Mouse (Mus musculus) limb, embryonic 14.5 days (tissue): ENCODE data around the gene Pacs1. TPM values are rescaled to one million over a fixed set of nuclear protein-coding genes. Genes with fewer than 3 reads are reported as not detected.
A peak's percentile ranks its signal among the peaks of the same experiment; 100 is the strongest.

Experiments used
- ATAC-seq: fragments of 200-750 bp; cut with Nextera tagmentation; 2 replicates; pipeline ENCODE4 v1.8.0; 2017; ENCODE audit warnings: low read depth, moderate number of reproducible peaks, moderate TSS enrichment; ENCODE audit not compliant: low FRiP score
- DNase-seq: peaks from one replicate; pipeline ENCODE4 v3.0.0-alpha.2; 2015; ENCODE audit warnings: low spot score
- H3K27ac ChIP-seq: fragments of 300-500 bp; sonication (generic); replicated peaks from 2 replicates; pipeline ENCODE4 v1.5.1; 2014; ENCODE audit warnings: low read depth, mild to moderate bottlenecking, low read length, moderate library complexity, mixed read lengths
- H3K27me3 ChIP-seq: fragments of 300-500 bp; sonication (generic); 2 replicates; pipeline ENCODE4 v1.6.1; 2014; ENCODE audit warnings: low read length, mixed read lengths; ENCODE audit not compliant: control insufficient read depth, insufficient read depth
- H3K36me3 ChIP-seq: fragments of 300-500 bp; sonication (generic); 2 replicates; pipeline ENCODE4 v1.6.1; 2014; ENCODE audit warnings: mild to moderate bottlenecking, low read length, moderate library complexity, mixed read lengths; ENCODE audit not compliant: control insufficient read depth, insufficient read depth
- H3K4me1 ChIP-seq: fragments of 300-500 bp; sonication (generic); 2 replicates; pipeline ENCODE4 v1.6.1; 2014; ENCODE audit warnings: antibody characterized with exemption, low read length, mixed read lengths; ENCODE audit not compliant: control insufficient read depth, insufficient read depth
- H3K4me2 ChIP-seq: fragments of 300-500 bp; sonication (generic); replicated peaks from 2 replicates; pipeline ENCODE4 v1.6.1; 2014; ENCODE audit warnings: low read depth, mild to moderate bottlenecking, low read length, moderate library complexity; ENCODE audit not compliant: severe bottlenecking
- H3K4me3 ChIP-seq: fragments of 300-500 bp; sonication (generic); replicated peaks from 2 replicates; pipeline ENCODE4 v1.5.1; 2014; ENCODE audit warnings: low read length
- H3K9ac ChIP-seq: fragments of 300-500 bp; sonication (generic); 2 replicates; pipeline ENCODE4 v1.6.1; 2014; ENCODE audit warnings: mild to moderate bottlenecking, low read depth, low read length, moderate library complexity; ENCODE audit not compliant: severe bottlenecking
- H3K9me3 ChIP-seq: fragments of 300-500 bp; sonication (generic); 2 replicates; pipeline ENCODE4 v1.6.1; 2016; ENCODE audit warnings: low read length; ENCODE audit not compliant: control insufficient read depth
- POLR2A ChIP-seq: fragments of 200-500 bp; IDR thresholded peaks from 2 replicates; pipeline ENCODE4 v1.8.0; 2012; ENCODE audit warnings: inconsistent platforms, mild to moderate bottlenecking, moderate library complexity, borderline replicate concordance; ENCODE audit not compliant: insufficient read depth, insufficient read length; ENCODE audit errors: extremely low read depth
- WGBS: fragments of 180-500 bp; shearing (Covaris S2); extraction: QIAGEN DNeasy Blood & Tissue Kit; methylation state at CpG from one replicate; pipeline ENCODE4 v1.1.7; 2014; 5-methylcytosine and 5-hydroxymethylcytosine counted together
- microRNA-seq: library from miRNA; unstranded; fragments of <30 nt; microRNA quantifications from one replicate; pipeline ENCODE4, GENCODE M21; 2016
- polyA plus RNA-seq, 2 experiments: library from polyadenylated mRNA; depleted of rRNA in 1 of 2; stranded (reverse) in 1 of 2; unstranded in 1 of 2; fragments of >200 nt; fragmentation: Nextera tagmentation in 1 of 2; extraction: Ambion mirVana in 1 of 2; gene quantifications; 2 replicates each; pipeline versions ENCODE4 v1.2.1 to v1.2.3; 2012 to 2014

Gene Pacs1
- polyA plus RNA-seq, 2 experiments: 30.7 to 42.0 TPM

DNA sequence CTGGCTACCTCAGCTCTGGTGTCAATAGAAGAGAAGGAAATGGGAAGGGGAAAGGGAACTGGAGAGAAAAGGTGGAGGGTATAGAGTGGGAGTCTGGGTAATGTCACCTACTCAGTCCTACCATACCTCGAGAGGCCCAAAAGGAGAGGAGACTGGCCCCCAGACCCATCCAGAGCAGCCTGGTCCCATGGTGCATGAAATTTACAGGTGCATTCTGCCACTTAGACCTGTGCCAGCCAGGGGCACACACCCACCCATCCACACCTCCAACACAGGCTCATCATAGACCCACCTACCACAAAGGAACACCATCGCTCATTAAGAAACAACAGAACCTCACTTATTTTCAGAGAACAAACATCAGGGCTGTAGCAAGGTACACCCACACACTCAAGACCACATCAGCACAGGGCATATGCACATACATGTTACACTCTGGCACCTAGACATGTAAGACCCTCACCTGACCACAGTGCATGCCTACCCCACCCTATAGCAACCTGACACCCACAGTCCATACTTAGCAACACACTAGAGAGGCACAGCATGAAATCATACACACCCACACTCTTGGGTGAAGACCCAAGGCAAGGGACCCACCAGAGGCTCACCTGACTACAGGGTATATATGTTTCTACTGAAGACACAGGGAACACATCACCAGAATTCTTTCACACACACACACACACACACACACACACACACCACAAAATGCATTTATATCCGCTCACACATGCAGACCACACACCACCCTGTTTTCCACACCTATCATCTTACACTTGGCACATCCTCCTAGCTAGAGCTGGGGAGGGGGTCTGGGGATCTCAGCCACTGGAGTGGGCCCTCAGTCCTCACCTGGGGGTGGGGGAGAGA lies 188.7 kb downstream of the Pacs1 start:
- 56% methylated on average over 3 of the region's 3 CpGs for WGBS
- Histone ChIP-seq H3K27ac (no peak overlapping the region), H3K4me3 (peak overlapping the region; percentile 42; the same call in 1 of the 2 replicates), H3K27me3 (peaks cover 58% of the 10 kb centered on the region), H3K9ac (no peak overlapping the region), H3K4me2 (no peak overlapping the region), H3K9me3 (no peaks in the 10 kb centered on the region), H3K36me3 (0 out of 2 replicates have a peak, but pooled peaks cover under 1% of the 10 kb centered on the region), H3K4me1 (peaks cover 10% of the 10 kb centered on the region)
- ATAC-seq: no peak
- no peak for DNase-seq
- TF ChIP-seq POLR2A: no peak

Small RNA genes within 50 kb of the gene (microRNA-seq; reads per million reads assigned to microRNA genes)
- gene Gm27468: not detected

Other genes starting within 250 kb of the Pacs1 start
- gene Slc29a2, start 249.3 kb downstream of the Pacs1 start, polyA plus RNA-seq (2012; rRNA removed): 15.7 and 25.5 TPM in 2 replicates
- 3.7 and 5.0 TPM in 2 replicates for gene Slc29a2, start 249.3 kb downstream of the Pacs1 start, polyA plus RNA-seq (2014; fragmentation: Nextera tagmentation; extraction: Ambion mirVana)
- gene B4gat1, start 234.3 kb downstream of the Pacs1 start, polyA plus RNA-seq (2012; rRNA removed): 31.3 and 46.6 TPM in 2 replicates
- gene B4gat1, start 234.3 kb downstream of the Pacs1 start, polyA plus RNA-seq (2014; fragmentation: Nextera tagmentation; extraction: Ambion mirVana): 43.7 and 45.2 TPM in 2 replicates
- gene AC124502.3, start 234.2 kb downstream of the Pacs1 start, polyA plus RNA-seq (2012; rRNA removed): 1.3 and 2.5 TPM in 2 replicates
- 0.84 and 1.7 TPM in 2 replicates for gene AC124502.3, start 234.2 kb downstream of the Pacs1 start, polyA plus RNA-seq (2014; fragmentation: Nextera tagmentation; extraction: Ambion mirVana)
- gene Brms1, start 231.8 kb downstream of the Pacs1 start, polyA plus RNA-seq (2012; rRNA removed): 30.2 TPM in 2 replicates
- 38.1 and 38.9 TPM in 2 replicates for gene Brms1, start 231.8 kb downstream of the Pacs1 start, polyA plus RNA-seq (2014; fragmentation: Nextera tagmentation; extraction: Ambion mirVana)
- gene Rin1, start 222.6 kb downstream of the Pacs1 start, polyA plus RNA-seq (2012; rRNA removed): 4.9 and 6.1 TPM in 2 replicates
- gene Rin1, start 222.6 kb downstream of the Pacs1 start, polyA plus RNA-seq (2014; fragmentation: Nextera tagmentation; extraction: Ambion mirVana): 2.5 and 2.6 TPM in 2 replicates
- 97.5 and 115 TPM in 2 replicates for gene Cd248, start 205.0 kb downstream of the Pacs1 start, polyA plus RNA-seq (2012; rRNA removed)
- 123 and 127 TPM in 2 replicates for gene Cd248, start 205.0 kb downstream of the Pacs1 start, polyA plus RNA-seq (2014; fragmentation: Nextera tagmentation; extraction: Ambion mirVana)
- gene Tmem151a, start 187.6 kb downstream of the Pacs1 start, polyA plus RNA-seq (2012; rRNA removed): 0.96 and 1.4 TPM in 2 replicates
- 1.8 and 2.1 TPM in 2 replicates for gene Tmem151a, start 187.6 kb downstream of the Pacs1 start, polyA plus RNA-seq (2014; fragmentation: Nextera tagmentation; extraction: Ambion mirVana)
- gene Yif1a, start 184.6 kb downstream of the Pacs1 start, polyA plus RNA-seq (2012; rRNA removed): 121 and 130 TPM in 2 replicates
- gene Yif1a, start 184.6 kb downstream of the Pacs1 start, polyA plus RNA-seq (2014; fragmentation: Nextera tagmentation; extraction: Ambion mirVana): 129 and 144 TPM in 2 replicates
- 40.8 and 60.9 TPM in 2 replicates for gene Cnih2, start 174.6 kb downstream of the Pacs1 start, polyA plus RNA-seq (2012; rRNA removed)
- gene Cnih2, start 174.6 kb downstream of the Pacs1 start, polyA plus RNA-seq (2014; fragmentation: Nextera tagmentation; extraction: Ambion mirVana): 40.5 and 45.1 TPM in 2 replicates
- gene Rab1b, start 166.0 kb downstream of the Pacs1 start, polyA plus RNA-seq (2012; rRNA removed): 192 and 235 TPM in 2 replicates
- 249 and 255 TPM in 2 replicates for gene Rab1b, start 166.0 kb downstream of the Pacs1 start, polyA plus RNA-seq (2014; fragmentation: Nextera tagmentation; extraction: Ambion mirVana)
- 45.8 and 54.0 TPM in 2 replicates for gene Klc2, start 154.6 kb downstream of the Pacs1 start, polyA plus RNA-seq (2012; rRNA removed)
- 14.9 and 16.3 TPM in 2 replicates for gene Klc2, start 154.6 kb downstream of the Pacs1 start, polyA plus RNA-seq (2014; fragmentation: Nextera tagmentation; extraction: Ambion mirVana)
- 173 and 174 TPM in 2 replicates for gene Sf3b2, start 22.3 kb upstream of the Pacs1 start, polyA plus RNA-seq (2012; rRNA removed)
- gene Sf3b2, start 22.3 kb upstream of the Pacs1 start, polyA plus RNA-seq (2014; fragmentation: Nextera tagmentation; extraction: Ambion mirVana): 289 and 335 TPM in 2 replicates
- 7.1 and 10.8 TPM in 2 replicates for gene Gal3st3, start 25.2 kb upstream of the Pacs1 start, polyA plus RNA-seq (2012; rRNA removed)
- 5.0 and 7.4 TPM in 2 replicates for gene Gal3st3, start 25.2 kb upstream of the Pacs1 start, polyA plus RNA-seq (2014; fragmentation: Nextera tagmentation; extraction: Ambion mirVana)
- gene Catsper1, start 62.6 kb upstream of the Pacs1 start, polyA plus RNA-seq (2012; rRNA removed): not detected in 2 replicates
- not detected in 2 replicates for gene Catsper1, start 62.6 kb upstream of the Pacs1 start, polyA plus RNA-seq (2014; fragmentation: Nextera tagmentation; extraction: Ambion mirVana)
- gene Cst6, start 76.5 kb upstream of the Pacs1 start, polyA plus RNA-seq (2012; rRNA removed): 1.6 and 3.0 TPM in 2 replicates
- gene Cst6, start 76.5 kb upstream of the Pacs1 start, polyA plus RNA-seq (2014; fragmentation: Nextera tagmentation; extraction: Ambion mirVana): 4.6 and 8.5 TPM in 2 replicates
- gene Eif1ad, start 93.6 kb upstream of the Pacs1 start, polyA plus RNA-seq (2012; rRNA removed): 39.4 and 41.8 TPM in 2 replicates
- 43.5 and 43.7 TPM in 2 replicates for gene Eif1ad, start 93.6 kb upstream of the Pacs1 start, polyA plus RNA-seq (2014; fragmentation: Nextera tagmentation; extraction: Ambion mirVana)
- 222 and 265 TPM in 2 replicates for gene Banf1, start 94.0 kb upstream of the Pacs1 start, polyA plus RNA-seq (2012; rRNA removed)
- 411 and 420 TPM in 2 replicates for gene Banf1, start 94.0 kb upstream of the Pacs1 start, polyA plus RNA-seq (2014; fragmentation: Nextera tagmentation; extraction: Ambion mirVana)
- 49.7 and 66.4 TPM in 2 replicates for gene Sart1, start 115.6 kb upstream of the Pacs1 start, polyA plus RNA-seq (2012; rRNA removed)
- 67.1 and 76.1 TPM in 2 replicates for gene Sart1, start 115.6 kb upstream of the Pacs1 start, polyA plus RNA-seq (2014; fragmentation: Nextera tagmentation; extraction: Ambion mirVana)
- 0.13 and 0.14 TPM in 2 replicates for gene Tsga10ip, start 129.4 kb upstream of the Pacs1 start, polyA plus RNA-seq (2012; rRNA removed)
- 0.18 TPM in 1 of 2 replicates, not detected in the other for gene Tsga10ip, start 129.4 kb upstream of the Pacs1 start, polyA plus RNA-seq (2014; fragmentation: Nextera tagmentation; extraction: Ambion mirVana)
- 163 and 236 TPM in 2 replicates for gene Drap1, start 151.9 kb upstream of the Pacs1 start, polyA plus RNA-seq (2012; rRNA removed)
- 219 and 233 TPM in 2 replicates for gene Drap1, start 151.9 kb upstream of the Pacs1 start, polyA plus RNA-seq (2014; fragmentation: Nextera tagmentation; extraction: Ambion mirVana)
- 97.5 and 132 TPM in 2 replicates for gene AI837181, start 152.0 kb upstream of the Pacs1 start, polyA plus RNA-seq (2012; rRNA removed)
- 57.1 and 61.9 TPM in 2 replicates for gene AI837181, start 152.0 kb upstream of the Pacs1 start, polyA plus RNA-seq (2014; fragmentation: Nextera tagmentation; extraction: Ambion mirVana)
- gene Fosl1, start 174.4 kb upstream of the Pacs1 start, polyA plus RNA-seq (2012; rRNA removed): 0.06 and 0.09 TPM in 2 replicates
- not detected in 2 replicates for gene Fosl1, start 174.4 kb upstream of the Pacs1 start, polyA plus RNA-seq (2014; fragmentation: Nextera tagmentation; extraction: Ambion mirVana)
- gene Ccdc85b, start 184.8 kb upstream of the Pacs1 start, polyA plus RNA-seq (2012; rRNA removed): 6.6 and 6.9 TPM in 2 replicates
- gene Ccdc85b, start 184.8 kb upstream of the Pacs1 start, polyA plus RNA-seq (2014; fragmentation: Nextera tagmentation; extraction: Ambion mirVana): 6.5 and 7.0 TPM in 2 replicates
- 139 and 171 TPM in 2 replicates for gene Fibp, start 187.5 kb upstream of the Pacs1 start, polyA plus RNA-seq (2012; rRNA removed)
- 113 and 118 TPM in 2 replicates for gene Fibp, start 187.5 kb upstream of the Pacs1 start, polyA plus RNA-seq (2014; fragmentation: Nextera tagmentation; extraction: Ambion mirVana)
- 0.33 and 0.56 TPM in 2 replicates for gene Ctsw, start 195.4 kb upstream of the Pacs1 start, polyA plus RNA-seq (2012; rRNA removed)
- gene Ctsw, start 195.4 kb upstream of the Pacs1 start, polyA plus RNA-seq (2014; fragmentation: Nextera tagmentation; extraction: Ambion mirVana): 0.96 and 1.2 TPM in 2 replicates
- gene Efemp2, start 200.8 kb upstream of the Pacs1 start, polyA plus RNA-seq (2012; rRNA removed): 239 and 314 TPM in 2 replicates
- gene Efemp2, start 200.8 kb upstream of the Pacs1 start, polyA plus RNA-seq (2014; fragmentation: Nextera tagmentation; extraction: Ambion mirVana): 193 and 202 TPM in 2 replicates
- gene Mus81, start 215.3 kb upstream of the Pacs1 start, polyA plus RNA-seq (2012; rRNA removed): 40.8 and 53.5 TPM in 2 replicates
- 33.9 and 38.7 TPM in 2 replicates for gene Mus81, start 215.3 kb upstream of the Pacs1 start, polyA plus RNA-seq (2014; fragmentation: Nextera tagmentation; extraction: Ambion mirVana)
- 913 and 966 TPM in 2 replicates for gene Cfl1, start 217.3 kb upstream of the Pacs1 start, polyA plus RNA-seq (2012; rRNA removed)
- 2,572 and 2,655 TPM in 2 replicates for gene Cfl1, start 217.3 kb upstream of the Pacs1 start, polyA plus RNA-seq (2014; fragmentation: Nextera tagmentation; extraction: Ambion mirVana)
- gene 1700020D05Rik, start 230.7 kb upstream of the Pacs1 start, polyA plus RNA-seq (2012; rRNA removed): 2.4 and 3.1 TPM in 2 replicates
- not detected in 2 replicates for gene 1700020D05Rik, start 230.7 kb upstream of the Pacs1 start, polyA plus RNA-seq (2014; fragmentation: Nextera tagmentation; extraction: Ambion mirVana)
- 23.6 and 26.0 TPM in 2 replicates for gene Snx32, start 237.4 kb upstream of the Pacs1 start, polyA plus RNA-seq (2012; rRNA removed)
- 9.6 and 10.5 TPM in 2 replicates for gene Snx32, start 237.4 kb upstream of the Pacs1 start, polyA plus RNA-seq (2014; fragmentation: Nextera tagmentation; extraction: Ambion mirVana)